Mouse (Mus musculus): ENCODE measurements around the gene Ptpn14.
A peak's percentile ranks its signal among the peaks of the same experiment; 100 is the strongest.

The Ptpn14 gene

GRCm38 (mm10) chr1:189867497-189867896 lies 139.4 kb downstream of the Ptpn14 start:
- DNase-seq (ENCODE audit: low spot score), result no peak

DNA sequence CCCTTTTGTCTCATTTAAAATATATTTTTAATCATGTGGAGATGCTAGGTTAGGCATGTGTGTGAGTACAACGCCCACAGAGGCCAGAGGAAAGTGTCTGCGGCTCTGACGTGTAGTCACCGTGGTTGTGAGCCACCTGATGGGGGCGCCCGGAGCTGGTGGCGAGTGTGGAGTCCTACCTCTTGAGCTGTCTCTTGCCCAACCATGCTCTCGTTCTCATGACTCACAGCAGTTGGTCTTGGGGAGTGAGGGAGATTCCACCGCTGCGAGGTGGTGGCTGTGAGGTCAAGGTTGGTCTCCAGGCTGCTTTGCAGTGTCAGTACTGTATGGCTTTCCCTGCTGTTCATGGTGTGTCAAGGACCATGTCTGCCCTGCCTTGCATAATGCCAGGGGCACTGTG lies 140.0 kb downstream of the Ptpn14 start:
- no peak for DNase-seq (ENCODE audit: low spot score)

GRCm38 (mm10) chr1:189869651-189870270 lies 141.7 kb downstream of the Ptpn14 start:
- DNase-seq (ENCODE audit: low spot score), result no peak

- no peak for DNase-seq (ENCODE audit: low spot score)
These were observed 142.5 kb downstream of the Ptpn14 start for GRCm38 (mm10) chr1:189870539-189870938.

GRCm38 (mm10) chr1:189871625-189872024 lies 143.6 kb downstream of the Ptpn14 start:
- no peak for DNase-seq (ENCODE audit: low spot score)

DNA sequence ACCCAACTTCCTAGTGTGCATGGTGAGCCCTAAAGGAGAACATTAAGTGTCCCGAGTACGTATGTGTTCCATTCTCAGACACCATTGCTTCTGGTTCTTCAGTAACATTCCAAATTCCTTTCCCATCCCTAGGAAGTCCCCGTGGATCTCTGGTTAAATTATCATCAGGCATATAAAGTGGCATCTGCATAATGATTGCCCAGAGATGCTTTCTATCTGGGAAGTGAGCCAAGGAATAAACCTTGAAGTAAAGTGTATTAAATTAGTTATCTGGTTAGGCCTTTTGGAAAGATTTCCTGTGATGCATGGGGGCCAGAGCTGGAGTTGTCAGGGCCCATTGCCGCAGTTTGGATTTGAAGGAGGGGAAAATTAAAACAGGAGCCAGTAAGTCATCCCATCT lies 144.0 kb downstream of the Ptpn14 start:
- no peak for DNase-seq (ENCODE audit: low spot score)

- no peak for DNase-seq (ENCODE audit: low spot score)
These were observed 145.5 kb downstream of the Ptpn14 start for GRCm38 (mm10) chr1:189873591-189873990.

GRCm38 (mm10) chr1:189875439-189875861 lies 147.4 kb downstream of the Ptpn14 start:
- no peak for DNase-seq (ENCODE audit: low spot score)

DNA sequence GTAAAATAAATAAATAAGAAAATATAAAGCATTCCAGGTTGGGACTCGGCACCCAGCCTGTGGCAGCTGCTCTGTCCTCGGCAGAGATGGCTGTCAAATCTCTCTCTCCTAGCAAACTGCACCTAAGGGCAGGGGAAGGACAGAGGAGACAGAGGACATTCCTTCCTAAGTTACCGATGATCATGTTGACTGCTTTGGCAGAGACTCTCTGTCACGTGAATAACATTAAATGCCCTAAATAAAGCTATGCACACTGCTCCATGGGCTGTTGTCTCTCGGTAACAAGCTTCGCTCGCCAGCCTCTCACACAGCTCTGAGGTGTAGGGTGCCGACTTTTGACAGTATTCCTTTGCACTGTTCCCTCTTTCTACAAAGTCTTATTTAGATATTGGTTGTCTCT lies 148.1 kb downstream of the Ptpn14 start:
- DNase-seq (ENCODE audit: low spot score), result no peak

DNA sequence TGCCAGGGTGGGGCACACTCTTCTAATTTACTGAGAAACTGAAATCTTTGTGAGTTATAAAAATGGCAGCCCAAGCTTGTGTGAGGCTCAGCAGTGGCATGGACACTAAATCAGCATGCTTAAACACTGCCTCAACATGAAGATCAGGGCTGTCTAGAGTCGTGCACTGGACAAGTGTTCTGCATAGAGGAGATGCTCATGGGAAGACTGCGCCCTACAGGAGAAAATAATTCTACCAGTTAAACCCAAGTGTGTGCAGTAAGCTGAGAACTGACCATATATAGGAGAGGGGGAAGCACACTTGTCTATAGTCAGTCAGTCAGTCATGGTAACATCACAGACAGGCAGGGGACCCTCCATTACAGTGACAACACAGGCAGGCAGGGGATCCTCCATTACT lies 151.1 kb downstream of the Ptpn14 start:
- DNase-seq (ENCODE audit: low spot score), result no peak

DNA sequence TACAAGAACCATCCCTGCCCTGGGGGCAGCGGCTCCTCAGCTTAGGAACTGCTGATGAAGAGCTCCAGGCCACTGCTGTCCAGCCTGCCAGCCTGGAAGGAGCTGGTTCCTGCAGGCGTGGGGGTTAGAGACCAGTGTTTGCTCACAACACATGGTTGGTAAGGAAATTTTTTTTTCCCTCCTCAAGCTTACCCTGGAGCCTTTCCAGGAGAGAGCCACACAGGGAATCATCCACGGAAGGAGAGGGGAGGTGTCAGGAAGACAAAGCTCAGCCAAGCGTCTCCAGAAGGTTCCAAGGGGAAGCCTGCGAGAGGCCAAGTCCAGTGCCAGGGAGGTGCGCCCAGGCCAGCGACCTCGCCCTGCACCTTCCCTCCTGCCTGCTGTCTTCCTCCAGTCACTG lies 151.9 kb downstream of the Ptpn14 start:
- no peak for DNase-seq (ENCODE audit: low spot score)

DNA sequence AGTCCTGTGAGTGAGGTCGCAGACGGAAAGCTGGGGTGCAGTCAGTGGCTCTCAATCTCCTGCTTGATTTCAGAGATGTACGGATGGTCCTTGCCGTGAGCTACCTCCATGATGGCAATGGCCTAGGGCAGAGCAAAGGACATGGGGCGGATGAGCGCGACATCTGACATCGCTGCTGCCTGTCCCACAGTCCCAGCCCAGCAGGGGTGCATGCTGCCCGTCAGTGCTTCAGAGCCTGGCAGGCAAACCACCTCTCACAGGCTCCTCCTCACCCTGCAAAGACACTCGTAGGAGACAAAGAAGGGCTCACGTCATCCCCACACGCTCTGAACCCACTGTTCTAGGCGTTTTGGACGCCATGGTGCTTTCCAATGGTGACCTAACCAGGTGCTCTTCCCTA lies 152.7 kb downstream of the Ptpn14 start:
- DNase-seq (ENCODE audit: low spot score), result no peak

GRCm38 (mm10) chr1:189882886-189883285 lies 154.8 kb downstream of the Ptpn14 start:
- peak; percentile 39 for DNase-seq (ENCODE audit: low spot score)

DNA sequence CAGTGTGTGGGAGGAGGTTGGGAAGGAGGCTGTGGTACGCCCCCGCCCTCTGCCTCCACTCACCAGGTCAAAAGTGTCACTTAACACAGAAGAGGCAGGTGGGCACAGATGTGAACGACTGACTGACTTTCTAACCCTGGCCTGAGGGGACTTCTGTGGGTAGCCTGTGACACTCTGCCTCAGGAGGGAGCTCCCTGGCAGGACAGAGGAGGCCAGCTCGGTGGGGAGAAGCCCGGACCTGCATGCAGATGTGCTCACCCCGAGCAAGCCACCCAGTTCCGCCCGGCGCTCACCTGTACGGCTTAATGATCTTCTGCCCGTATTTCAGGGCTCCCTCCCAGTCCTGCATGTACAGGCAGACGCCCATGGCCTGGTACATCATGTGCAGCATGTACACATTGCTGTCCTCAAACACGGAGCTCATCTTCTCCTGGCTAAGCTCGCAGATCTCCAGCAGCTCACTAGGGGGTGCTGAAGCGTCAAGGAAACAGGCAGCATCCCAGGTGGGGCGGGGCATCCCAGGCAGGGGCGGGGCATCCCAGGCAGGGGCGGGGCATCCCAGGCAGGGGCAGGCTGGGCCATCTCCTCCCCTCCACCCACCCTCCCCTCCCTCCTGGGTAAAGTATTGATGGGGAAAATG lies 155.6 kb downstream of the Ptpn14 start:
- DNase-seq (ENCODE audit: low spot score), result peak; percentile 42

DNA sequence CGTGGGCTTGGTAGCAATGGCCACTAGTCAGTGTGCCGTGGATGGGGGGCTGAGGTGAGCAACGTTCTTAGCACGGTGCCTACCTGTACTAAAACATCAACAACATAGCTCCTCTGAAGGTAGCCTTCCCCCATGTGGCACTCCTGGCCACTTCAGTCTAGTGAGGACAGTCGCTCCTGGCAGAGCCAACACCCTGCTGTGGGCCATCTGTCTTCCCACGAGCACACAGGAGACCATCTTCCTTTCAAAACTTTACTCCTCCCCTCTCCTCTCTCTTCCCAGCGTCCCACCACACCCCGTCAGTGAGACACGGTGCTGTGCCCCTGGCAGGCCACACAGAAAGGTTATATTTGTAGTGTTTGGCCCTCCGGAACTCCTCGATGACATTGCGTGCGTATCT lies 156.9 kb downstream of the Ptpn14 start:
- DNase-seq (ENCODE audit: low spot score), result no peak

DNA sequence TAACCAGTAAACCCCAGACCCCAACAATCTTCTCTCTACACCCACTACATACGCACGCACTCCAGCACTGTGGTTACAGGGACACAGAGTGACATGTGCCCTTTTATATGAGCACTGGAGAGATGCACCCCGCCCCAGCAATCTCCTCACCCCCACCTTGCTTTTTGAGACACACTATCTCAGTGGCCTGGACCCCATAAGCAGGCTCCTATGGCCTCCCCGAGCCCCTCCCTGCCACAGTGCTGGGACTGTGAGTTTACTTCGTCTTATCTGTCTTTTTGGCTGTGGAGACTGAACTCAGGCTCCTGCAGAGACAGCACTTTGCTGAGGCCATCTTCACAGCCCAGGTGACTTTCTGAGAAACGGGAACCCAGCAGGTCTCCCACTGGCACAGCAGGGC lies 157.9 kb downstream of the Ptpn14 start:
- peak; percentile 25 for DNase-seq (ENCODE audit: low spot score)

GRCm38 (mm10) chr1:189887518-189887917 lies 159.4 kb downstream of the Ptpn14 start:
- DNase-seq (ENCODE audit: low spot score), result peak; percentile 57

DNA sequence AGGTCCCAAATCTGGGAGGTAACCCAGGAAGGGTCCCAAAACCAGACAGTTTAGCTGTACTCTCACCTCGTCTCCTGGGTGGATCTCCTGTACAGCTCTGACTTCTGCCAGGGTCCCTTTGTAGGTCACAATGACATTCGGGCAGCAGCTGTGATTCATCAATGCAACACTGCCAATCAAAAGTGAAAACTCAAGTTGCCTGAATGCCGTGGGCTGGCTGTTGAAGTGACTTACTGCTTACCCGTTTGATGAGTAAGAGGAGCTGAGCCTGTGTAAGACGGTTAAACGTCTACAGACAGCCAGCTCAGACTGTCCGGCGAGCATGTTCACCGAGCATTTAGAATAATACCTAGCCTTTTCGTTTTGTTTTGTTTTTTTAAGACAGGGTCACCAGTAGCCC lies 160.7 kb downstream of the Ptpn14 start:
- no peak for DNase-seq (ENCODE audit: low spot score)

DNA sequence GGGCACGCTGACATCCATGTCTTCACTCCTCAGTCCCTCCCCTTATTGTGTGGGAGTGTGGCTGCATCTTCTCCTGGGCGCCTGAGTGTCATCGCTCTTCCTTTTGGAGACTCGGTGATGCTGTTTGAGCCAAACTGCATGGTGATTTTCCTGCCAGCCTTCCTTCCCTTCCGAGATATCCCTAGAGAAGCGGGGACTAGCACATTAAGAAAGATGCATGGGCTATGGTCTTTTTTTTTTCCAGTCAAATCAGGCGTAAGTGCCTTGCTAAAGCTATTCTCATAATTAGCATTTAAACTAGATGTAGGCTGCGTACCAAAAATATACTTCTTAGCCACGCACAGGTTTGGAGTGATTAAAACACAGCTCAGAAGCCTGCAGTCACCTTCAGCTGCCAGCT lies 166.1 kb downstream of the Ptpn14 start:
- DNase-seq (ENCODE audit: low spot score), result no peak

GRCm38 (mm10) chr1:189897861-189898260 lies 169.8 kb downstream of the Ptpn14 start:
- DNase-seq (ENCODE audit: low spot score), result no peak

GRCm38 (mm10) chr1:189898708-189899107 lies 170.6 kb downstream of the Ptpn14 start:
- DNase-seq (ENCODE audit: low spot score), result no peak

DNA sequence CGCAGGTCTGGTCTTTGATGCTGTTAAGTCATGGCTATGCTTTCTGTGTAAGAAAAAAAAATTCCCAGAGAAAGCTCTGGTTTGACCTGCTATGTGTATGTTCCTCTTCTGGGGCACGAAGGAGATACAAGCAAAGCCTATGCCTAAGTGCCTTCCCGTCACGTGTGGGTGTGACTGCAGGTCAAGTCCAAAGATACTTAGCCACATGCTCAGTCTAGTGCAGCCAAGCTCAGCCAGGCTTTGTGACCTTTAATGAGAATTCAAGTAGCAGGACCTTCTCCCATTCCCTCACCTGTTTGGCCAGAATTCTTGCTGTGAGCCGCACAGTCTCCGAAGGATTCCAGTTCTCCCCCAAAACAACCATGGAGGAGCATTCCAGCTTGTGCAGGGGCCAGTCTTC lies 171.5 kb downstream of the Ptpn14 start:
- DNase-seq (ENCODE audit: low spot score), result no peak

DNA sequence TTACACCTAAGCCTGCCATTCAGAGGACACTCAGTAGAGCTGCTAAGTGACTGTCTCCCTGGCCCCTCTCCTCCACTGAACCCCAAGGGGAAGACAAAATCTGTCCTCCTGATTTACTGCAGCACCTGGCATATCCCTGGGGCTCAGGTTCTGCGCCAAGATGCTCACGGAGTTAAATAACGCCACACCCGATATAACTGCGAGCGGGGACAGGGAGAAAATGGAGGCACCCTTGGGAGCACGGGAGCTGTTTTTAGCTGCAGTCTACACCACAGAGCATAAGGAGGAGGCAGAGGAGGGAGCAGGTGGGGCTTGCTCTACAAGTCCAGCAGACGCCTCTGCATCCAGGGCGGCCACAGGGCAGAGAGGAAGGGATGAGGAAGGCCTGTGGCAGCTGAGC lies 174.3 kb downstream of the Ptpn14 start:
- no peak for DNase-seq (ENCODE audit: low spot score)

GRCm38 (mm10) chr1:189903169-189903568 lies 175.1 kb downstream of the Ptpn14 start:
- no peak for DNase-seq (ENCODE audit: low spot score)

Data from c-Kit-positive CD71-positive TER-119-positive erythroid progenitor cells, embryonic 14.5 days (primary cell).